Mouse (Mus musculus) stomach, embryonic 15.5 days (tissue): ENCODE measurements around the gene Med7. TPM values are rescaled to one million over a fixed set of nuclear protein-coding genes. Genes with fewer than 3 reads are reported as not detected.

Experiments used
- ATAC-seq: fragments of 200-750 bp; cut with Nextera tagmentation; 2 replicates; pipeline ENCODE4 v1.8.0; 2017; ENCODE audit warnings: low read depth, moderate number of reproducible peaks, moderate TSS enrichment; ENCODE audit not compliant: insufficient read depth, low FRiP score
- H3K27ac ChIP-seq: fragments of 300-500 bp; sonication (generic); 2 replicates; pipeline ENCODE4 v1.5.1; 2015; ENCODE audit warnings: mild to moderate bottlenecking, inconsistent platforms
- H3K27me3 ChIP-seq: fragments of 300-500 bp; sonication (generic); replicated peaks from 2 replicates; pipeline ENCODE4 v1.6.1; 2015; ENCODE audit warnings: inconsistent platforms
- H3K36me3 ChIP-seq: fragments of 300-500 bp; sonication (generic); 2 replicates; pipeline ENCODE4 v1.6.1; 2015; ENCODE audit warnings: inconsistent platforms
- H3K4me1 ChIP-seq: fragments of 300-500 bp; sonication (generic); 2 replicates; pipeline ENCODE4 v1.6.1; 2015; ENCODE audit warnings: inconsistent platforms
- H3K4me2 ChIP-seq: fragments of 300-500 bp; sonication (generic); 2 replicates; pipeline ENCODE4 v1.6.1; 2015; ENCODE audit warnings: mild to moderate bottlenecking, inconsistent platforms
- H3K4me3 ChIP-seq: fragments of 300-500 bp; sonication (generic); replicated peaks from 2 replicates; pipeline ENCODE4 v1.5.1; 2015; ENCODE audit warnings: inconsistent platforms
- H3K9ac ChIP-seq: fragments of 300-500 bp; sonication (generic); 2 replicates; pipeline ENCODE4 v1.6.1; 2015; ENCODE audit warnings: inconsistent platforms
- H3K9me3 ChIP-seq: fragments of 300-500 bp; sonication (generic); 2 replicates; pipeline ENCODE4 v1.6.1; 2016; ENCODE audit warnings: inconsistent platforms
- WGBS: fragments of 180-500 bp; shearing (Covaris S2); methylation state at CpG from one replicate; pipeline ENCODE4 v1.1.7; 2015; 5-methylcytosine and 5-hydroxymethylcytosine counted together
- polyA plus RNA-seq: library from polyadenylated mRNA; unstranded; fragments of >200 nt; fragmentation: Nextera tagmentation; extraction: Ambion mirVana; gene quantifications from 2 replicates; pipeline ENCODE4 v1.2.1, GENCODE M21; 2015

Gene Med7
- polyA plus RNA-seq, 1 experiment from 2014 or later = 64.7 TPM

DNA sequence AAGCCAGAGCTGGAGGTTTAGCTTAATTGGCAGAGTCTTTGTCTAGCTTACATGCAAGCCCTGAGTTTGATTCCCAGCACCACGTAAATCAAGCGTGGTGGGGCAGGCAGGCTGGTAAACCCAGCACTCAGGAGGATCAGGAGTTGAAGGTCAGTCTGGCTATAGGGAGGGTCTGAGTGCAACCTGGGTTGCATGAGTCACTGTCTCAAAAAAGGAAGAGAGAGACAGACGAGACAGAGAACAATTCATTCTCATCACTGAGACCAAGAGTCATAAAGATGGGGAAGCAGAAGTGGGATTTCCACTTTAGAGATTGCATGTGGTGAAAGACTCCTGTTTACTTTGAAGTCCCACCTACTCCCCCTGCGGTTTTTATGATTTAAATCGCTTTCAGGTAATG lies 24.6 kb downstream of the Med7 start:
- no peak overlapping the region for H3K9ac ChIP-seq

GRCm38 (mm10) chr11:46461931-46462330 lies 25.2 kb downstream of the Med7 start:
- Histone ChIP-seq H3K4me1 (no peaks in the 10 kb centered on the region), H3K36me3 (no peaks in the 10 kb centered on the region), H3K9ac (no peak overlapping the region), H3K4me2 (no peak overlapping the region), H3K9me3 (no peaks in the 10 kb centered on the region), H3K4me3 (no peak overlapping the region), H3K27me3 (no peaks in the 10 kb centered on the region), H3K27ac (no peak overlapping the region)
- no peak for ATAC-seq
- WGBS = 46% methylated on average over 5 of the region's 5 CpGs

More for the DNA sequence above, 24.6 kb downstream of the Med7 start:
- no peaks in the 10 kb centered on the region for H3K27me3 ChIP-seq
- no peaks in the 10 kb centered on the region for H3K36me3 ChIP-seq
- H3K4me3 ChIP-seq = no peak overlapping the region
- WGBS = 62% methylated on average over 5 of the region's 5 CpGs
- no peaks in the 10 kb centered on the region for H3K9me3 ChIP-seq
- no peak overlapping the region for H3K27ac ChIP-seq
- H3K4me1 ChIP-seq = no peaks in the 10 kb centered on the region
- no peak overlapping the region for H3K4me2 ChIP-seq
- ATAC-seq = no peak

DNA sequence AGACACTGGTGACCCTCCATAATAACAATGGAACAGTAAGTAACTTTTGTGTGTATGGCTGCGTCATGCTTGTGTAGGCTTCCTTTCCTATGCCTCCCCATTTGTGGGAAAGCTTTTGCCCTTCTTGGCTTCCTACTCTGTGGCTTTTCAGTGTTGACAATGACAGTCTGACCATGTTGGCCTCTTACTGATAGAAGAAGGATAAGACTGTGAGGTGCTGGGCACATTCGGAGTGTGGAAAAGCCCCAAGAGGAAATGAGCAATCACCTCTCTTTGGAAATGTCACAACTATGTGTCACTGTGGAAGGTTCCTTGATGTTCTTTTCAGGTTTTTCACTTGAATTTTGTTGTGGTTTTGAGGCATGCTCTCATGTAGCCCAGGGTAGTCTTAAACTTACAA lies 30.2 kb downstream of the Med7 start:
- ATAC-seq = no peak
- no peaks in the 10 kb centered on the region for H3K4me1 ChIP-seq

GRCm38 (mm10) chr11:46474220-46474619 lies 37.5 kb downstream of the Med7 start:
- H3K9me3 ChIP-seq = no peaks in the 10 kb centered on the region
- no peaks in the 10 kb centered on the region for H3K36me3 ChIP-seq
- H3K4me2 ChIP-seq = no peak overlapping the region
- ATAC-seq = no peak
- H3K27me3 ChIP-seq = no peaks in the 10 kb centered on the region
- H3K4me1 ChIP-seq = no peaks in the 10 kb centered on the region
- 84% methylated on average over 4 of the region's 4 CpGs for WGBS
- no peak overlapping the region for H3K27ac ChIP-seq
- no peak overlapping the region for H3K9ac ChIP-seq
- no peak overlapping the region for H3K4me3 ChIP-seq

More for the DNA sequence above, 30.2 kb downstream of the Med7 start:
- no peaks in the 10 kb centered on the region for H3K27me3 ChIP-seq
- H3K4me3 ChIP-seq = no peak overlapping the region
- 83% methylated on average over 2 of the region's 2 CpGs for WGBS
- no peaks in the 10 kb centered on the region for H3K9me3 ChIP-seq
- no peak overlapping the region for H3K9ac ChIP-seq
- no peak overlapping the region for H3K27ac ChIP-seq
- H3K4me2 ChIP-seq = no peak overlapping the region
- H3K36me3 ChIP-seq = no peaks in the 10 kb centered on the region

GRCm38 (mm10) chr11:46479311-46479710 lies 42.6 kb downstream of the Med7 start:
- no peak for ATAC-seq
- no peaks in the 10 kb centered on the region for H3K36me3 ChIP-seq
- no peak overlapping the region for H3K4me3 ChIP-seq
- H3K4me2 ChIP-seq = no peak overlapping the region
- no peaks in the 10 kb centered on the region for H3K4me1 ChIP-seq
- no peaks in the 10 kb centered on the region for H3K27me3 ChIP-seq
- no peak overlapping the region for H3K27ac ChIP-seq
- no peaks in the 10 kb centered on the region for H3K9me3 ChIP-seq
- H3K9ac ChIP-seq = no peak overlapping the region
- 83% methylated on average over 9 of the region's 9 CpGs for WGBS

DNA sequence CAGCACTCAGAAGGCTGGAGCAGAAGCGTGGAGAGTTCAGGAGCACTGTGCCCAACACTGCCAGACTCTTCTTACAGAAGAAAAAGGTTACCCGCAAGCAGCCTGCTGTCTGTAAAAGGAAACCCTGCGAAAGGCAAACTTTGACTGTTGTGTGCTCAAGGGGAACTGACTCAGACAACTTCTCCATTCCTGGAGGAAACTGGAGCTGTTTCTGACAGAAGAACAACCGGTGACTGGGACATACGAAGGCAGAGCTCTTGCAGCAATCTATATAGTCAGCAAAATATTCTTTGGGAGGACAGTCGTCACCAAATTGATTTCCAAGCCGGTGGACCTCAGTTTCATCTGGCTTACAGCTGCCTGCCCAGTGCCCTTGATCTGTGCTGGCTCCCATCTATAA lies 43.8 kb downstream of the Med7 start:
- WGBS = 71% methylated on average over 7 of the region's 7 CpGs
- no peak overlapping the region for H3K4me3 ChIP-seq
- no peak overlapping the region for H3K27ac ChIP-seq
- H3K4me1 ChIP-seq = no peaks in the 10 kb centered on the region
- H3K9me3 ChIP-seq = no peaks in the 10 kb centered on the region
- H3K27me3 ChIP-seq = no peaks in the 10 kb centered on the region
- no peak for ATAC-seq
- H3K9ac ChIP-seq = no peak overlapping the region
- H3K4me2 ChIP-seq = no peak overlapping the region
- no peaks in the 10 kb centered on the region for H3K36me3 ChIP-seq

DNA sequence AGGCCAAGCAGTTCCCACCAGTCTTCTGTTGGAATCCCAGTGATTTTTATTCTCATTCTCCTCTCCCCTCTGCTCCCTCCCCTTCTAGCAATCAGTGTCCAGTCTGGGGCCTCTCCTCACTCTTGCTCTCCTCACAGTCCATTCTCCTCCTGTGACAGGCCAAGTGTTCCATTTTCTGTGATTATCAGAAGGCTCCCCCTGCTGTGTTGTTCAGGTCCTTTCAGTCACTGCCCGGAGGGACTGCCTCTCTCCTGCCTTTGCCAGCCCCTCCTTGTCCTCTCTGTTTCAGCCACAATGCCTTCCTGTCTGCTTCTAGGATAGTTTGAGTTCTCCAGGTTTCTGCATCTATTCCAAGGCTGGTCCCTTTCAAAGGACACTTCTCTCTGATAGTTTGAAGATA lies 51.5 kb downstream of the Med7 start:
- Histone ChIP-seq H3K27ac (no peak overlapping the region), H3K4me1 (no peaks in the 10 kb centered on the region), H3K4me2 (no peak overlapping the region), H3K27me3 (no peaks in the 10 kb centered on the region), H3K9ac (no peak overlapping the region), H3K9me3 (no peaks in the 10 kb centered on the region), H3K36me3 (no peaks in the 10 kb centered on the region), H3K4me3 (no peak overlapping the region)
- ATAC-seq = no peak
- 18% methylated on average over 1 of the region's 1 CpGs for WGBS

GRCm38 (mm10) chr11:46488650-46489049 lies 51.9 kb downstream of the Med7 start:
- no peak for ATAC-seq
- no peak overlapping the region for H3K27ac ChIP-seq
- no peaks in the 10 kb centered on the region for H3K36me3 ChIP-seq
- no peaks in the 10 kb centered on the region for H3K27me3 ChIP-seq
- no peaks in the 10 kb centered on the region for H3K9me3 ChIP-seq
- no peak overlapping the region for H3K9ac ChIP-seq
- no peak overlapping the region for H3K4me3 ChIP-seq
- no peaks in the 10 kb centered on the region for H3K4me1 ChIP-seq
- no peak overlapping the region for H3K4me2 ChIP-seq
- WGBS = 79% methylated on average over 2 of the region's 2 CpGs

Other genes with a start within 250 kb of the Med7 start
- gene Fndc9, start 201.4 kb upstream of the Med7 start, polyA plus RNA-seq = 0.10 and 0.18 TPM in 2 replicates
- 7.3 and 10.0 TPM in 2 replicates for gene Cyfip2, start 124.1 kb upstream of the Med7 start, polyA plus RNA-seq
- 0.22 and 0.26 TPM in 2 replicates for gene Itk, start 47.4 kb upstream of the Med7 start, polyA plus RNA-seq
- gene Fam71b, start 40.4 kb upstream of the Med7 start, polyA plus RNA-seq = not detected in 2 replicates
- 0.06 and 0.17 TPM in 2 replicates for gene Havcr2, start 18.0 kb downstream of the Med7 start, polyA plus RNA-seq
- not detected in 2 replicates for gene Gm12169, start 87.3 kb downstream of the Med7 start, polyA plus RNA-seq
- gene BC053393, start 134.6 kb downstream of the Med7 start, polyA plus RNA-seq = not detected in 2 replicates
- gene Dppa1, start 192.3 kb downstream of the Med7 start, polyA plus RNA-seq = not detected in 2 replicates